In the genomic region with DNA sequence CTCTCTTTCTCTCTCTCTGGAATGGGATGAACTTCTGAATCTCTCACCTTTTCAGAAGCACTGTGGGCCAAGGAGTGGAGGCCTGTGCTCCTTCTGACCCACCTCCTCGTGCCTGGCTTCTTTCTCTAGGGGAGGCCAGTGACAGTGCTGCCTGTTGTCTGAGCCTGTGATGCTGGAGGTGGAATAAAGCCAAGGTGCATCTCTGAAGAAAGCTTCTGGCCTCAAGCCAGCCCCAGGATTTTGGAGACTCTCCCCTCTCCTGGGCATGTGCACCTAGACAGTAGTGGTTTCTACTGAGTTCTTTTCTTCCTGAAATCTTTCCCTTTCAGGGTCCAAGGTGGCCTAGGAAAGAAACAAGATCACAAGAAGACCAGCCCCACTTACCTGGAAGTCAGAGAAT, we compare ENCODE assay signal across 12 mouse cellular contexts.
DNase-seq lines count a peak whose midpoint lies in the region; ATAC-seq and TF ChIP-seq lines count a peak whose summit lies in the region.
"Had no signal": no experiment of that assay in that cellular context is flagged by ENCODE, and none has a peak within 500 bp of the region (broad histone marks: within the 10 kb centered on the region; RNA-seq: fewer than 3 reads in every experiment).

No protein-coding gene starts in this region.

- no peak for TF ChIP-seq CTCF in thymus, adult 2 months (IDR thresholded peaks at IDR 0.05; ENCODE audit: borderline replicate concordance, control insufficient read depth, extremely low read depth, insufficient read depth, low read length, poor library complexity)

- H3K4me2 ChIP-seq in forebrain, embryonic 13.5 days, result no peak overlapping the region
- no peak overlapping the region for H3K4me2 ChIP-seq in hindbrain, embryonic 15.5 days
- no peak overlapping the region for H3K4me2 ChIP-seq in neural tube, embryonic 14.5 days (ENCODE audit: low read depth, low read length)
- H3K4me2 ChIP-seq: embryonic facial prominence, embryonic 15.5 days; intestine, embryonic 15.5 days had no signal

- ATAC-seq in forebrain, embryonic 13.5 days, result no peak
- no peak for ATAC-seq in hindbrain, embryonic 15.5 days (ENCODE audit: low FRiP score, low read depth)
- ATAC-seq in neural tube, embryonic 14.5 days (ENCODE audit: low read depth), result no peak
- ATAC-seq: intestine, embryonic 15.5 days had no signal

- H3K27me3 ChIP-seq in forebrain, embryonic 13.5 days, result no peaks in the 10 kb centered on the region
- no peaks in the 10 kb centered on the region for H3K27me3 ChIP-seq in hindbrain, embryonic 15.5 days
- no peaks in the 10 kb centered on the region for H3K27me3 ChIP-seq in neural tube, embryonic 14.5 days (ENCODE audit: control insufficient read depth, insufficient read depth, low read length)
- H3K27me3 ChIP-seq in thymus, adult 2 months (ENCODE audit: control insufficient read depth, insufficient read depth, low read length), result no peaks in the 10 kb centered on the region; the same call in 1 of the 2 replicates

- H3K36me3 ChIP-seq in forebrain, embryonic 13.5 days (ENCODE audit: poor library complexity, severe bottlenecking), result peaks cover 85% of the 10 kb centered on the region
- peaks cover 8% of the 10 kb centered on the region for H3K36me3 ChIP-seq in hindbrain, embryonic 15.5 days
- H3K36me3 ChIP-seq in neural tube, embryonic 14.5 days (ENCODE audit: control insufficient read depth, insufficient read depth, low read length), result peaks cover 17% of the 10 kb centered on the region; the same call in 1 of the 2 replicates
- no peaks in the 10 kb centered on the region for H3K36me3 ChIP-seq in thymus, adult 2 months (ENCODE audit: control insufficient read depth, insufficient read depth, low read length)
- H3K36me3 ChIP-seq: embryonic facial prominence, embryonic 15.5 days; intestine, embryonic 15.5 days had no signal

- peak; percentile 19 to 34 for DNase-seq in layer of hippocampus, postnatal 10 days (ENCODE audit: low spot score in 2 of 2)
- DNase-seq in layer of hippocampus, postnatal 36 days, result no peak
- DNase-seq in urinary bladder, postnatal 4 days (ENCODE audit: low spot score in 2 of 2), result no peak
- DNase-seq in thymus, adult 2 months, result no peak
- DNase-seq: kidney, postnatal 36 days; lung, postnatal 4 days had no signal

- TF ChIP-seq POLR2A in thymus, adult 2 months (IDR thresholded peaks at IDR 0.05; ENCODE audit: control insufficient read depth, extremely low read depth, insufficient read depth, low read length, poor library complexity), result no peak

- H3K4me3 ChIP-seq in forebrain, embryonic 13.5 days, result no peak overlapping the region
- H3K4me3 ChIP-seq in hindbrain, embryonic 15.5 days, result no peak overlapping the region
- no peak overlapping the region for H3K4me3 ChIP-seq in neural tube, embryonic 14.5 days (ENCODE audit: low read depth, low read length)
- H3K4me3 ChIP-seq in thymus, adult 2 months (ENCODE audit: control insufficient read depth, insufficient read depth, low read length), result no peak overlapping the region
- H3K4me3 ChIP-seq: embryonic facial prominence, embryonic 15.5 days; intestine, embryonic 15.5 days had no signal

- H3K27ac ChIP-seq in forebrain, embryonic 13.5 days, result peak overlapping the region; percentile 99
- peak overlapping the region; percentile 94 for H3K27ac ChIP-seq in hindbrain, embryonic 15.5 days (replicated peaks)
- H3K27ac ChIP-seq in neural tube, embryonic 14.5 days (ENCODE audit: low read depth, low read length), result peak overlapping the region; percentile 97
- no peak overlapping the region for H3K27ac ChIP-seq in thymus, adult 2 months (ENCODE audit: control insufficient read depth, insufficient read depth, low read length)
- H3K27ac ChIP-seq: embryonic facial prominence, embryonic 15.5 days; intestine, embryonic 15.5 days; liver, embryonic 14.5 days had no signal

- 13% methylated on average over 1 of the region's 1 CpGs for WGBS in forebrain, embryonic 13.5 days
- 25% methylated on average over 1 of the region's 1 CpGs for WGBS in hindbrain, embryonic 15.5 days
- 13% methylated on average over 1 of the region's 1 CpGs for WGBS in neural tube, embryonic 14.5 days
- 27% methylated on average over 1 of the region's 1 CpGs for WGBS in thymus, adult 2 months

- H3K9ac ChIP-seq in forebrain, embryonic 13.5 days, result peak overlapping the region; percentile 22; the same call in 1 of the 2 replicates
- no peak overlapping the region for H3K9ac ChIP-seq in hindbrain, embryonic 15.5 days
- no peak overlapping the region for H3K9ac ChIP-seq in neural tube, embryonic 14.5 days (replicated peaks; ENCODE audit: low read depth, low read length)
- H3K9ac ChIP-seq: embryonic facial prominence, embryonic 15.5 days; intestine, embryonic 15.5 days; liver, embryonic 14.5 days had no signal

- H3K9me3 ChIP-seq in forebrain, embryonic 13.5 days (replicated peaks), result no peaks in the 10 kb centered on the region
- no peaks in the 10 kb centered on the region for H3K9me3 ChIP-seq in hindbrain, embryonic 15.5 days
- H3K9me3 ChIP-seq in neural tube, embryonic 14.5 days (ENCODE audit: control insufficient read depth, low read length), result no peaks in the 10 kb centered on the region
- H3K9me3 ChIP-seq: embryonic facial prominence, embryonic 15.5 days; intestine, embryonic 15.5 days had no signal

- peaks cover 95% of the 10 kb centered on the region for H3K4me1 ChIP-seq in forebrain, embryonic 13.5 days
- peaks cover 76% of the 10 kb centered on the region for H3K4me1 ChIP-seq in hindbrain, embryonic 15.5 days (replicated peaks)
- peaks cover 32% of the 10 kb centered on the region for H3K4me1 ChIP-seq in neural tube, embryonic 14.5 days (ENCODE audit: control insufficient read depth, insufficient read depth, low read length)
- H3K4me1 ChIP-seq in thymus, adult 2 months (replicated peaks; ENCODE audit: control insufficient read depth, insufficient read depth, low read length), result no peaks in the 10 kb centered on the region
- H3K4me1 ChIP-seq: intestine, embryonic 15.5 days had no signal

Comparison
In these comparisons a context has a peak if more than half of its experiments do, and no peak if none do; other contexts are left out.
1. DNase-seq: peak in layer of hippocampus, postnatal 10 days (2 of 2); none in layer of hippocampus, postnatal 36 days (0 of 2), urinary bladder, postnatal 4 days (0 of 2) and thymus, adult 2 months (single experiment).